25 mouse cellular contexts compared by ENCODE assay signal in the genomic region with DNA sequence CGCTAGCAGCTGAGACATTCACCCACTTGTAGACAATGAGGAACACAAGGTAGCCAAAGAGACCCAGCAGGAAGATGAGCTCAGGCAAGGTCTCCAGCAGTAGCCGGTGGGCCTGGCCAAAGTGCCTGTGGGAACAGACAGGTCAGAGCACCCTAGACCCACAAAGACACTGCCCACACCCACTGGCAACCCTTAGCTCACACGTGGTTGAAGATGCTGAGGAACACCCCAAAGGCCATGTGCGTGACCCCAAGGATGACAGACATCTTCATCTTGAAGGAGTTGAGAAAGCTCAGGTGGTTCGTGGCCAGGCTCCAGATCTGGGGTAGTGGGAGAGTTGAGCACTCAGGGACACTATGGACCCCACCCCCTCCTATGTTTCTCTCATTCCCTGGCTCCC. TPM values are rescaled to one million over a fixed set of nuclear protein-coding genes. Genes with fewer than 3 reads are reported as not detected.
"Had no signal": no experiment of that assay in that cellular context is flagged by ENCODE, and none has a peak within 500 bp of the region (broad histone marks: within the 10 kb centered on the region; RNA-seq: fewer than 3 reads in every experiment).

No protein-coding gene starts in this region.

- H3K27me3 ChIP-seq: embryonic facial prominence, embryonic 12.5 days; embryonic facial prominence, embryonic 13.5 days; embryonic facial prominence, embryonic 15.5 days; forebrain, embryonic 12.5 days; forebrain, embryonic 13.5 days; forebrain, embryonic 15.5 days had no signal

- H3K4me2 ChIP-seq: embryonic facial prominence, embryonic 12.5 days; embryonic facial prominence, embryonic 13.5 days; embryonic facial prominence, embryonic 15.5 days; forebrain, embryonic 12.5 days; forebrain, embryonic 13.5 days; forebrain, embryonic 15.5 days had no signal

- DNase-seq: cerebellum, adult 2 months; cerebellum, adult 8-10 months; cerebellum, adult 9-10 months; cerebellum, adult 9-11 months; cerebellum, postnatal 10 days; cerebellum, postnatal 14 days; cerebellum, postnatal 25 days; cerebellum, postnatal 36 days; embryo, embryonic 11 days; forebrain, postnatal 0 days; gastrocnemius, adult 2 months; gastrocnemius, postnatal 10 days; gastrocnemius, postnatal 14 days; gastrocnemius, postnatal 25 days; gastrocnemius, postnatal 36 days; heart, adult 18-20 months had no signal

- H3K4me3 ChIP-seq: embryonic facial prominence, embryonic 10.5 days; embryonic facial prominence, embryonic 12.5 days; embryonic facial prominence, embryonic 13.5 days; embryonic facial prominence, embryonic 15.5 days; erythroblast, embryonic 14.5 days; forebrain, embryonic 10.5 days; forebrain, embryonic 12.5 days; forebrain, embryonic 13.5 days; forebrain, embryonic 15.5 days; gastrocnemius, adult 2 months had no signal

- H3K4me1 ChIP-seq: embryonic facial prominence, embryonic 12.5 days; embryonic facial prominence, embryonic 13.5 days; embryonic facial prominence, embryonic 15.5 days; forebrain, embryonic 15.5 days had no signal

- H3K9ac ChIP-seq: embryonic facial prominence, embryonic 12.5 days; embryonic facial prominence, embryonic 15.5 days; forebrain, embryonic 12.5 days; forebrain, embryonic 13.5 days; forebrain, embryonic 15.5 days; forebrain, postnatal 0 days had no signal

- H3K27ac ChIP-seq: embryonic facial prominence, embryonic 10.5 days; embryonic facial prominence, embryonic 12.5 days; embryonic facial prominence, embryonic 13.5 days; embryonic facial prominence, embryonic 15.5 days; forebrain, embryonic 10.5 days; forebrain, embryonic 12.5 days; forebrain, embryonic 13.5 days; forebrain, embryonic 15.5 days; gastrocnemius, adult 2 months had no signal

RNA-seq across cellular contexts. Expression of a gene that starts 32.1 kb away (rescaled TPM):
- polyA plus RNA-seq: erythroblast, embryonic 14.5 days had no signal
